ENCODE assay signal across 8 mouse cellular contexts in the genomic region with DNA sequence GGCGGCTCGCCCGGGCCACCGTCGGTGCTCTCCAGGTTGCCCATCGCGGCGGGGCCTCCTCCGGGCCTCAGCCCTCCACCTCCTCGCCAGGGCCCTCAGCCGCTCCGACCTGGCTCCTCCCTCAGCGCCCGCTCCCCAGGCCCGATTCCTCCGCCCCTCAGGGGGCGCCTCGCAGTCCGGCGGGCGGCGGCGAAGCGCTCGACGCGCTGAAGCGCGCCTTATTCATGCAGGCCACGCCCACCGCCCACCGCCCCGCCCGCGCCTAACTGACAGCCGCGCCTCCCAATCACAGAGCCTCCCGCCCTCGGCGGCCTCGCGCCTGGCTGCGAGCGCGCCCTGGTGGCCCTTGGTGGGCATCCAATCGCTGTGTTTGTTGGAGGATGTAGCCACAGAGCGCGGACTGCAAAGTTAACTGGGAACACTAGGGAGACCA. TPM values are rescaled to one million over a fixed set of nuclear protein-coding genes. Genes with fewer than 3 reads are reported as not detected.
DNase-seq lines count a peak whose midpoint lies in the region; ATAC-seq and TF ChIP-seq lines count a peak whose summit lies in the region.

Gene Fmnl3 (minus strand): TSS at position 224 of the 433 bp plus-strand sequence.

- peak within 1 kb of the TSS; percentile 62 for H3K4me2 ChIP-seq in lung, embryonic 15.5 days

- no peaks in the 10 kb centered on the region for H3K36me3 ChIP-seq in lung, embryonic 15.5 days

- peak; percentile 98 for ATAC-seq in frontal cortex, adult (ENCODE audit: low TSS enrichment)
- peak; percentile 89 to 98 for ATAC-seq in hematopoietic stem cell, adult 5-6 weeks (replicated peaks in 1 of 2; ENCODE audit: insufficient read depth in 1 of 2, low FRiP score in 2 of 2, low TSS enrichment in 1 of 2, low read depth in 1 of 2, poor library complexity in 2 of 2, severe bottlenecking in 2 of 2)
- ATAC-seq in lung, embryonic 15.5 days (ENCODE audit: borderline replicate concordance, extremely low read depth, low FRiP score, low TSS enrichment), result peak; percentile 97

- peak within 1 kb of the TSS; percentile 86 for H3K9ac ChIP-seq in lung, embryonic 15.5 days

- peaks cover 17% of the 10 kb centered on the region for H3K4me1 ChIP-seq in lung, embryonic 15.5 days
- peaks cover 8% of the 10 kb centered on the region for H3K4me1 ChIP-seq in olfactory bulb, adult 2 months (ENCODE audit: control insufficient read depth, insufficient read depth, low read length)

- H3K4me3 ChIP-seq in lung, embryonic 15.5 days, result peak within 1 kb of the TSS; percentile 74
- peak within 1 kb of the TSS; percentile 60 for H3K4me3 ChIP-seq in olfactory bulb, adult 2 months (ENCODE audit: insufficient read depth, low read depth, low read length)

- H3K27me3 ChIP-seq in lung, embryonic 15.5 days, result no peaks in the 10 kb centered on the region

- TF ChIP-seq POLR2A in olfactory bulb, adult 2 months (IDR thresholded peaks at IDR 0.05; ENCODE audit: insufficient read depth, low read depth, low read length), result peak; percentile 62; the same call in 1 of the 2 replicates

- WGBS in lung, embryonic 15.5 days, result under 1% methylated on average over 47 of the region's 48 CpGs
- under 1% methylated on average over 48 of the region's 48 CpGs for WGBS in olfactory bulb, adult 2 months

- peak within 1 kb of the TSS; percentile 86 for H3K27ac ChIP-seq in lung, embryonic 15.5 days
- H3K27ac ChIP-seq in olfactory bulb, adult 2 months (ENCODE audit: insufficient read depth, low read depth, low read length), result no peak within 1 kb of the TSS

- no peaks in the 10 kb centered on the region for H3K9me3 ChIP-seq in lung, embryonic 15.5 days

- TF ChIP-seq CTCF in olfactory bulb, adult 2 months (IDR thresholded peaks at IDR 0.05; ENCODE audit: insufficient read depth, low read depth, low read length), result peak; percentile 86

- DNase-seq in Muller cell, postnatal 12 days (ENCODE audit: inconsistent ontology term), result peak; percentile 97
- DNase-seq in cerebellum, adult 9-10 months, result peak; percentile 95
- DNase-seq in layer of hippocampus, adult 9-10 months (ENCODE audit: low spot score), result peak; percentile 91
- DNase-seq in thymus, adult 18-20 months, result peak; percentile 91

RNA-seq across cellular contexts. Expression of gene Fmnl3, which starts in this region (rescaled TPM):
- total RNA-seq in hematopoietic stem cell, adult 5-6 weeks (2017), result 16.5 and 20.1 TPM in 2 replicates
- polyA plus RNA-seq in lung, embryonic 15.5 days (2015; fragmentation: Nextera tagmentation; extraction: Ambion mirVana), result 34.5 and 34.9 TPM in 2 replicates
- not detected in 2 replicates for polyA plus RNA-seq in olfactory bulb, adult 2 months (2012; ENCODE audit: insufficient read depth, insufficient read length, low replicate concordance, missing spikeins)

Comparison
In these comparisons a context has a peak if more than half of its experiments do, and no peak if none do; other contexts are left out.
1. RNA of gene Fmnl3 (polyA plus RNA-seq): 34.5 to 34.9 TPM in lung, embryonic 15.5 days; not detected in olfactory bulb, adult 2 months; every median in the first group is over 10 times any median in the second.
2. Peak in every context shown above with its lines, with median percentiles within 50 percentile points of each other: DNase-seq and ATAC-seq.